Mouse (Mus musculus): ENCODE data around the gene Urgcp. TPM values are rescaled to one million over a fixed set of nuclear protein-coding genes. Genes with fewer than 3 reads are reported as not detected.

The Urgcp gene
- polyA plus RNA-seq (2015; fragmentation: Nextera tagmentation; extraction: Ambion mirVana): 16.9 TPM in 2 replicates

GRCm38 (mm10) chr11:5761820-5762632 lies at the start of gene Urgcp:
Urgcp (minus strand) TSS chr11:5762376.

GRCm38 (mm10) chr11:5803551-5803981 lies 41.4 kb upstream of the Urgcp start, which contains the start of gene Pgam2:
Pgam2 (minus strand) TSS chr11:5803733.

GRCm38 (mm10) chr11:5788056-5789014 lies 26.2 kb upstream of the Urgcp start, which contains the start of gene Dbnl:
Dbnl (plus strand) TSS chr11:5788488.

GRCm38 (mm10) chr11:5715630-5716105 lies 46.5 kb downstream of the Urgcp start, which contains the start of gene Mrps24:
Mrps24 (minus strand) TSS chr11:5715680.

Other genes starting within 250 kb of the Urgcp start
- gene Xbp1, start 241.7 kb downstream of the Urgcp start, polyA plus RNA-seq (2015; fragmentation: Nextera tagmentation; extraction: Ambion mirVana): 155 and 166 TPM in 2 replicates
- 6.8 and 7.4 TPM in 2 replicates for gene Ccdc117, start 220.2 kb downstream of the Urgcp start, polyA plus RNA-seq (2015; fragmentation: Nextera tagmentation; extraction: Ambion mirVana)
- gene Ankrd36, start 192.7 kb downstream of the Urgcp start, polyA plus RNA-seq (2015; fragmentation: Nextera tagmentation; extraction: Ambion mirVana): not detected in 2 replicates
- gene Mrps24, start 46.7 kb downstream of the Urgcp start, polyA plus RNA-seq (2015; fragmentation: Nextera tagmentation; extraction: Ambion mirVana): 170 and 171 TPM in 2 replicates
- gene Dbnl, start 26.1 kb upstream of the Urgcp start, polyA plus RNA-seq (2015; fragmentation: Nextera tagmentation; extraction: Ambion mirVana): 96.8 and 101 TPM in 2 replicates
- gene Pgam2, start 41.4 kb upstream of the Urgcp start, polyA plus RNA-seq (2015; fragmentation: Nextera tagmentation; extraction: Ambion mirVana): 0.52 and 1.4 TPM in 2 replicates
- gene Polm, start 75.6 kb upstream of the Urgcp start, polyA plus RNA-seq (2015; fragmentation: Nextera tagmentation; extraction: Ambion mirVana): 4.7 and 5.7 TPM in 2 replicates
- gene Aebp1, start 99.6 kb upstream of the Urgcp start, polyA plus RNA-seq (2015; fragmentation: Nextera tagmentation; extraction: Ambion mirVana): 64.1 and 66.9 TPM in 2 replicates
- gene Pold2, start 115.9 kb upstream of the Urgcp start, polyA plus RNA-seq (2015; fragmentation: Nextera tagmentation; extraction: Ambion mirVana): 44.3 and 51.8 TPM in 2 replicates
- gene Myl7, start 136.4 kb upstream of the Urgcp start, polyA plus RNA-seq (2015; fragmentation: Nextera tagmentation; extraction: Ambion mirVana): 27.9 and 36.0 TPM in 2 replicates
- gene Gck, start 187.7 kb upstream of the Urgcp start, polyA plus RNA-seq (2015; fragmentation: Nextera tagmentation; extraction: Ambion mirVana): 0.23 and 0.87 TPM in 2 replicates
- 34.7 and 35.9 TPM in 2 replicates for gene Ykt6, start 193.3 kb upstream of the Urgcp start, polyA plus RNA-seq (2015; fragmentation: Nextera tagmentation; extraction: Ambion mirVana)